Mouse (Mus musculus): ENCODE measurements around the gene Cabin1.
A peak's percentile ranks its signal among the peaks of the same experiment; 100 is the strongest.

Cabin1 gene

DNA sequence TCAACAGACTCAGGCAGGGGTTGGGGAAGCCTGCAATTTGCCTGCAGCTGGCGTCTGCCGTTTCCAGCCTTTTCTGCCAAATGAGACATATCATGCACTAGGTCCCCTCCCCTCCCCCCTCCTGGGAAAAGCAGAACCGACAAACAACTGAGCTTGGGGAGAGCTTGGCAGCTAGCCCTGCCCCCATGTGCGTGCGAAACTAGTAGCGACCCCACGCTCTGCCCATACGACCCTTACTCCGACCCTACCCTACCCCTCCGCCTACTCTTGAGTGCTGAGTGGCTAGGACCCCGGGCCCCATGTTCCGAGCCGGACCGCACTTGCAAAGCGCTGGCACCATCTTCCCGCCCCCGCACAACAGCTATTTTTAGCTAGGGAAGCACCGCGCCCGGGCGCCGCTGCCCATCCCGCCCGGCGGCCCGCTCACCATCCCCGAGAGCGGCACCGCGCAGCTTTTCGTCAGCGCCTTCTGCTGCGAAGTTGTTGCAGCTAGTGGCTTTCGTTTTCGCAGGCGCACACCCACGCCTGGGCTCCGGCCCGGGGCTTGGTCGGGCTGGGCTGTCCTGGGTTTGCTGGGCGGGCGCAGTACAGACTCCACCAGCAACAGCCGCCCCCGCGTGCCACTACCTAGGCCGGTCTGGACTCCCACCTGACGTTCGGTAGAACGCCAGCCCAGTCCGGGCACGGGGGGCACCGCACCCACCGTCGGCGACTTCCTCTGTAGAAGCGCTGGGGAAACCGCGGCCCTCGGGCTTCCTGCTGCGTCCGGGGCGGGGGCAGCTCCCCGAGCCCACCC lies 96.8 kb downstream of the Cabin1 start:
- DNase-seq (ENCODE audit: low spot score in 2 of 2) = peak; percentile 73 to 83

GRCm38 (mm10) chr10:75666451-75667030 lies 97.6 kb downstream of the Cabin1 start:
- no peak for DNase-seq (ENCODE audit: low spot score in 2 of 2)

DNA sequence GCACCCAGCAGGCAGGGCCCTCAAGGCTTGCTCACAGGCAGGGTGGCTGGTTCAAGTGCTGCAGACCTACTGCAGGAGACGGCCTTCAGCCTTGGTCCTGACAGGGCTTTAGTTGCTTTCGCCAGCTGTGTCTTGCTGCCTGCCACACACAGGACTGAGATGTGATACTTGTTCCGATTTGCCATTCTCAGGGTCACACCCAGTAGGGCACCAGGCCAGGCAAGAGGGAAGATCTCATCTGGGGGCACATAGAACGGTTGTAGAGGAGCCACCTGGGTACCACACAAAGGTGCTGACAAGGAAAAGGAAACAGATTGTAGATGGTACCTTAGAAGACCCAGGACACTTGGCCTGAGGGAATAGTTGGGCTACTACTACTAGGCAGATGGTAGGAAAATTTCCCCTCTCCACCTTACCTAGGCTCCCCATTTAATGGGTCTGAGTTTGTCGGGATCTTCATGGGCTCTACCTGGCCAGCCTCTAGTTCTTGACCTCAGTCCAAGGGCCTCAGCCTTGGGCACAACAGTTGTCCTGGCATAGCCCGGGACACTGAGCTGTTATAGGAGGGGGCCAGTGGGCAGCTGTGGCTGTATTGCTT lies 99.4 kb downstream of the Cabin1 start:
- no peak for DNase-seq (ENCODE audit: low spot score in 2 of 2)

- no peak for DNase-seq (ENCODE audit: low spot score in 2 of 2)
Observed at GRCm38 (mm10) chr10:75662575-75662974, 101.6 kb downstream of the Cabin1 start.

DNA sequence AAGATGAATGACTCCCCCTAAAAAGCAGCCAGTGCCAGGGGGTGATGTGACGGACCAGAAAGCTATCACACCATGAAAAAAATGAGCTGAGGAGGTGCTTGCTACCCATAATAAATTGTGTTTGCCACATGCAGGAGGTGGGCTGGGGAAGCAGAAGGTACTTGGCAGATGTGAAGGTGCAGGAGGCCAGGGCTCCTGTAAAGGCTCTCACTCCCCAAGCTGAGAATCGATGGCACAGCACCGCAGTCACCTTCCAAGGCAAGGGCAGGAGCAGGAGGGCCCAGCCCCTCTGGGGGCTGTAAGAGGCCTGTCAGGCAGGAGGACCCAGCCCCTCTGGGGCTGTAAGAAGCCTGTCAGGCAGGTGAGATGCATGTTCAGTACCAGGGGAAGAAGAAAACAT lies 102.3 kb downstream of the Cabin1 start:
- DNase-seq (ENCODE audit: low spot score in 2 of 2) = no peak

DNA sequence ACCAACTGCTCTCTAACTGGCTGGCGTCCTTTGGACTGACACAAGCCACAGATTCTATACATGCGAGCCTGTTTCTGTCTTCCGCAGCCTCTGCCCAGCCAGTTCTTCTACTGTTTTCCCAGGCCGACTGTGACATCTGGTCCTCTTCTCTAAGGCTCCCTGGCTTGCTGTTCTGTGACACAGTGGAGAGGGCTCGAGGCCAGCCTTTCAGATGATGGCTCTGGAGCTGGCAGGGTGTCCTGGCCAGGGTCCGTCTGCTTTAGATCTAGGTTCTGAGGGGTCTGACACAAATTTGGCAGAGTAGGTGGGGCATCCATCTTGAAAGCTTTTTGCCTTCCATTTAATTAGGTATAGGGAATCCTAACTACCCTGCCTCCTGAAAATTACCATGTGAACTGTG lies 102.8 kb downstream of the Cabin1 start:
- DNase-seq (ENCODE audit: low spot score in 2 of 2) = no peak

DNA sequence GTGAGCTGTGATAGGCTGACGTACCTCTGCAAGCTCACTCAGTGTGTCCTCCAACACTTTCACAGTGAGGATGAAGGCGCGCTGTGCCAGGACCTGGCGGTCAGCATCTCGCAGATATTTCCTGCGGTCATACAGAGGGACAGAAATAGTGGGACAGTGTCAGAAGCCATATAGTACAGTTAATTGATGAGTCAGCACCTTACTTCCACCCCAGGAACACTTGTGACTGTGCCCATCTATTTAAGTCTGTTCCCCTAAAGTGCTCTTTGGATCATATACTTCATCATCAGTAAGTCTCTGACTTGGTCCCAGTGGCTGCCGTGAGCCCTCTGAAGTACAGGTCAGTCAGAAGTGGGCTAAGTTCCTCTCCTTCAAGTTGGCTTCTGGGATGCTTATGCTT lies 106.4 kb downstream of the Cabin1 start:
- no peak for DNase-seq (ENCODE audit: low spot score in 2 of 2)

DNA sequence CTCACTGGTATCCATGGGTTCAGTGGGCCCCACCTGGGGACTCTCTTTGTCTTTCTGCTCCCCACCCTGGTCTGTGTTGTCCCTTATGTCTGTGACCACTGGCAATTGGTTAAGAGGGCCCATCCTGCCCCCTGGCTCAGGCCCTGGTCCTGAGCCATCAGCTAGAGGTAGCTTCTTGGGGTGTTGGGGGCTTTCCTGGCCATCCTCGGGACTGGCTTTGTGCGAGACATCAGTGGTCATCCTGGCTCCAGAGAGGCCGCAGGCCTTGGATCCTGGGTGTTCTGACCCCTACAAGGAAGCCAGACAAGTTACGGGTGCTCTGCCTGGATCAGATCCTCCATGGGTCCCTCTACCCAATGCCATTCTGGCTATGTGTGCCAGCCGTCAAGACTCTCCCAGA lies 107.0 kb downstream of the Cabin1 start:
- DNase-seq (ENCODE audit: low spot score in 2 of 2) = no peak

DNA sequence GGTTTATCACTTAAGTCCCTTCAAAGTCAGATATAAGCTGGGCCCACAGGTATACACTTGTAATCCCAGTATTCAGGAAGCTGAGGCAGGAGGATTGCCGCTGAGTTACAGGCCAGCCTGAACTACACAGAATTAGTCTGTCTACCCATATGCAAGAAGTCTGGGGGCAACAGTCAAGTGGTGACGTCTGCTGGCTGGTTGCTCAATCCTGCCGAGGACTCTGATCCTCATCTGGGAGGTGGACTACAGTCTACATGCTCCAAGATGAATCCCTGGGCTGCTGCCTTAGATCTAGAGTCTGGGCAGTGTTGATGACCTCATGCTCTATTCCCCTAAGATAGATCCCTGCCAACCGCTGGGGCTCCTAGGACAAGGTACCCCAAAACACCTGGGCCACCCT lies 110.1 kb downstream of the Cabin1 start:
- no peak for DNase-seq (ENCODE audit: low spot score in 2 of 2)

GRCm38 (mm10) chr10:75651381-75652068 lies 112.6 kb downstream of the Cabin1 start:
- no peak for DNase-seq (ENCODE audit: low spot score in 2 of 2)

- DNase-seq (ENCODE audit: low spot score in 2 of 2) = no peak
Observed at GRCm38 (mm10) chr10:75650306-75650902, 113.7 kb downstream of the Cabin1 start.

DNA sequence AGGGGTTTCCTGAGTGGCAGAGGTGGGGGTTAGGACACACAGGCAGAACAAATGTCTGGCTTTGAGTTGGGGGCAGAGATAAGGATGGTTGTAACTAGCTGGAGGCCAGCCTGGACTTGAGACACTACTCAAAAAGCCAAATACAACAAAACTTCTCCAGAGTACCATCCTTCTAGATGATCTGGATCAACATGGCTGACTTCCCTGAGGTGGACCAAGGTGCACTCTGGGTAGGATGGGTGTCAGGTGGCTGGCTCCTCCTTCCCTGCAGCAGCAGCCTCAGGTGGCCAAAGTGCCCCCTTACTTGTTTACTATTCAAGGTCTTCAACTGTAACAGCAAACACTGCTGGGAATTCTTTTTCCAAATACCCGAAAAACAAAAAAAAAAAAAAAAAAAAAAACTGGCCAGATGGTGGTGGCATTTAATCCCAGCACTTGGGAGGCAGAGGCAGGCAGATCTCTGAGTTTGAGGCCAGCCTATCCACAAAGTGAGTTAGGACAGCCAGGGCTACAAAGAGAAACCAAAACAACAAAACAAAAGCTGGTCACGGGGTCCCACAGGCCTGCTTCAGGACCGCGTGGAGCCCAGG lies 114.6 kb downstream of the Cabin1 start:
- no peak for DNase-seq (ENCODE audit: low spot score in 2 of 2)

DNA sequence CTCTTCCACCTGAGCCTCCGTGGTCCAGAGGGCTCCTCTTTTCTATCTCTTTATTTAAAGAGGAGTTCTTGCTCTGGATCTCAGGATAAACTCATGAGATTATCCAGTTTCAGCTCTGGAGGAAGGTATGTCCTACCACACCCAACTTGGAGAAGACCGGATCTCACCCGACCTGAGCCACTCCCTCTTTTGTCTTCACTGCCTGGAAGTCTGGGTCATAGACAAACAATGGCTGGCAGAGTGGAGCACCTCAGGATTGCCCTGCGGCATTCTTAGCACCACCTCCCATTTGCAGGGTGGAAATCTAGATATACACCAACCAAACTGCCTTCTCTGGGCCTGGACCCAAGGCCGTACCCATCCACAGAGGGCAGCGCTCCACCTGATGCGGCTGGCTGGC lies 115.1 kb downstream of the Cabin1 start:
- DNase-seq (ENCODE audit: low spot score in 2 of 2) = no peak

- DNase-seq (ENCODE audit: low spot score in 2 of 2) = no peak
Observed at GRCm38 (mm10) chr10:75648091-75648490, 116.0 kb downstream of the Cabin1 start.

DNA sequence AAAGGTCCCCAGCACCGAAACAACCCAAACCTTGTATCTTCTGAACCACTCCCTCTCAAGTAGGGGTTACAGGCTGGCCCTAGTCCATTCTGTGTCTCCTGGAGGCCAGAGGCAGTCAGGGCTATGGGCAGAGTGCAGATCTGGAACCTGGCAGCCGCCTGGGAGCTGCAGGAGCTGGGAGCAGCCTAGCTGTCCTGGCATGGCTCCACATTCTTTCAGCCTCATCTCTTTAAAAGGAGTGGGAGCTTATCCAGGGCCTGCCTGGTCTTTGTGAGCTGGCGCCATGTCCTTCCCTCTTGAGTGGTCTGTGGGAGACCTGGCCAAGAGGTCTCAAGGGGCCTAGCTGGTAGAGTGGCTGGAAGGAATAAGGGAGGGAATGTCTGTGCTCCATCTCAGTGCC lies 116.8 kb downstream of the Cabin1 start:
- DNase-seq (ENCODE audit: low spot score in 2 of 2) = peak in 1 of 2 experiments; percentile 44

- DNase-seq (ENCODE audit: low spot score in 2 of 2) = no peak
Observed at GRCm38 (mm10) chr10:75646406-75646805, 117.7 kb downstream of the Cabin1 start.

- DNase-seq (ENCODE audit: low spot score in 2 of 2) = no peak
Observed at GRCm38 (mm10) chr10:75645616-75646015, 118.5 kb downstream of the Cabin1 start.

DNA sequence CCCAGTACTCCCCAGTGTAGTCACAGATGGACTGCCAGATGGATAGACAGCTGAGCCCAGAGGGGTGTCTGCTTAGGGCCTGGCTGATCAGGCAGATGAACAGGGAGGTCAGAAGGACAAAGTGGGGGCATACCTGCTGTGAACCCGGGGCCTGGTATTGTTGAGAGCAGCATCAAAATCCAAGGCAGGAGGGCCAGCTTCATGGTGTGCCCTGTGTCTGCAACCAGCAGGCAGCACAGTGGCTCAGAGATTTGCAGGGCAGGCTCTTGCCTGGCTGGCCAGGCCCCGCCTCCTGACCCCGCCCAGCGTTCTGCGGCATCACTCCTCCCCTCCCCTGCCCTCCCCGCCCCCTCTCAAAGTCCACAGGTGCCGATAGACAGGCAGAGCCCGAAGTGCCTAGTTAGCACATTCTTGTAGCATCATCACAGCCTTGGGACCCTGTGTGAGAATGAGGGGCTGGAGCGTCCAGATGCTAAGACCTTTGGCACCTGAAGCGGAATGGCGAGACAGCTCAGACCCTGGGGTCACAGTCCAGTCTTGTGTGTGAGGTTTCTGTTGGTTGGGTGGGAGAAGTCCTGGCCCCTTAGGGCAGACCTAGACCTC lies 120.3 kb downstream of the Cabin1 start, which contains the start of gene Susd2:
Gene Susd2 (minus strand): TSS at position 268 of the 603 bp plus-strand sequence.
- DNase-seq (ENCODE audit: low spot score in 2 of 2) = no peak

DNA sequence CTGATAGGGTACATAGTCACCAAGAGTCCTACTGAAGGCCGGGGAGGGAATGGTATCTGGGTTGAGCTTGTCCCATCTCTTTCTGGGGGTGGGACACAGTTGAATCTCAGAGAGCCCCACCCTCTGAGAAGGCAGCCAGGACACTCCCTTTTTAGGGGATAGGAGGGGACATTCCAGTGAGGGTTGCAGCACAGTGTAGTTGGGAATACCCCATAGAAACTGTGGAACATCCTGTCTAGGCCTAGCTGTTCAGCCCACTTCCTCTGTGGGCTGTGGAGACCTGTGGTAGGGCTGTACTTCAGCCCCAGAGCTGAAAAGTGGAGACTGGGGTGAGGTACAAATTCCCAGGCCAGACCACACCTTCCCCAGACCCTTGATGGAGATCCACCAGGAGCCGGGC lies 121.2 kb downstream of the Cabin1 start:
- no peak for DNase-seq (ENCODE audit: low spot score in 2 of 2)

DNA sequence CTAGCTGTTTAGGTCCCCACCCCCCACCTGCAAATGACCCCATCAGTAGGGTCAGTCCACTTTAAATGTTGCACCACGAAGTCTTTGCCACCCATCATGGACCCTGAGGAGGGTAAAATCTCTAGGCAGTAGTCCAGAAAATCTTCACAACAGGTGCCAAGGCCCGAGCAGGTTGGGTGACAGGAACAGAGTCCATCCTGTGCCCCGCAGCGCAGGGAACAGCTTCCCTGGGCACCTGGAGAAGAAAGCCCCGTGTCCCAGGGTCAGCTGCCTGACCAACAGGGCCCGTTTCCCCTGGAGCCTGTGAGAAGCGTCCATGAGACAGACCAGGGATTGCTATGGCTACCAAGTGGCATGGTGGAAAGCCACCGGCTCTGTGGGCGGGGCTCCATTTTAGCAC lies 121.7 kb downstream of the Cabin1 start:
- DNase-seq (ENCODE audit: low spot score in 2 of 2) = no peak

DNA sequence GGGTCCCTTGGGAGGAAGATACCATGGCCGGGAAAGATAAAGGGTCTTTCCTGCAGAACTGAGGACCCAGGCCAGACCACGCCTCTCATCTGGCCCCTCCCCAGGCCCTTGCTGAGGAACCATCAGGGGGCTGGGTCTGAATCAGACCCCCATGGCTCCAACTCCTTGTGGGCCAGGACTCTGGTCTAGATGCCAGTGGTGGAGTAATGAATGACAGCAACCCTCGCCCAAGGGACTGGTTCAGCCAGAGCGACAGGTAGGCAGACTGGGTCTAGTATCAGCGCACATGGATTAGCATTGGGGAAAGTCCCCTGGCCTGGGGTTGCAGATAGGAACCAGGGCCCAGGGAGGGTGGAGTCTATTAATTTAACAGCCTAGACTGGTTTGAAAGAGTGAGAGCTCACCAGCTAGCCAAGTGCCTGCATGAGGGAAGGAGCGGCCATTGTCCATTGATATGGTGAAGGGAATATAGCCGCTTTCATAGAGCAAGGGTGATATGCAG lies 122.4 kb downstream of the Cabin1 start:
- DNase-seq (ENCODE audit: low spot score in 2 of 2) = no peak
